Mouse (Mus musculus) spleen, adult 12 weeks (tissue): Measurements from ENCODE around the gene Gm14296.
"Not testable (repeated sequence)": the region's sequence is repeated elsewhere in the genome, so short reads cannot be mapped to it uniquely, and the experiment has no call there.

Source experiments
- DNase-seq: peaks from one replicate; pipeline ENCODE4 v3.0.0; 2022; ENCODE audit warnings: low spot score

Gm14296 gene

GRCm38 (mm10) chr2:176927709-176928108 is at the start of gene Gm14296:
TSS of gene Gm14296 (minus strand) at chr2:176927809.
- not testable (repeated sequence) for DNase-seq

DNA sequence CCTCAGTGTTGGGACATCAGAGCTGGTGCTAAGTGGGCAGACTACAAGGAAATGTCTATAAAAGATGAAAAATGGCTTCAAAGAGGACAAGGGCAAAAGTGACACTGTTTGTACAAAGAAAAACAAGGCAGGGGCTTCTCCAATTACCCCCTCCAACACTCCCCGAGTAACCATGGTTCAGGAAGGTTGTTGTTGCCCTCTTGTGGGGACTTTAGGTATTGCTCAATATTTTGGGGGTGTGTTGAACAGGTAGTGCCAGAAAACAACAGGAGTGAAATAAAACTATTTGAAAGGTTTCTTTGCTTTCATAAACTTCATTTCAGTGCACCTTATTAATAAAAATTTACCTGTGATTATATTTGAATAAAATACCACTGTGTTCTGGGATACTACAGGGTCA is 22.1 kb downstream of the Gm14296 start:
- DNase-seq = not testable (repeated sequence)
